8 mouse cellular contexts compared by ENCODE assay signal in genomic region chr7:126760956-126761355, GRCm38 (mm10). TPM values are rescaled to one million over a fixed set of nuclear protein-coding genes. Genes with fewer than 3 reads are reported as not detected.
DNase-seq lines count a peak whose midpoint lies in the region; ATAC-seq and TF ChIP-seq lines count a peak whose summit lies in the region.

No protein-coding gene starts in this region.

- no peaks in the 10 kb centered on the region for H3K9me3 ChIP-seq in neural tube, embryonic 11.5 days (ENCODE audit: control insufficient read depth, low read length)
- H3K9me3 ChIP-seq in limb, embryonic 12.5 days: no peaks in the 10 kb centered on the region
- H3K9me3 ChIP-seq in stomach, embryonic 15.5 days: no peaks in the 10 kb centered on the region

- no peaks in the 10 kb centered on the region for H3K27me3 ChIP-seq in neural tube, embryonic 11.5 days (ENCODE audit: control insufficient read depth, insufficient read depth, low read length)
- H3K27me3 ChIP-seq in limb, embryonic 12.5 days: no peaks in the 10 kb centered on the region
- no peaks in the 10 kb centered on the region for H3K27me3 ChIP-seq in stomach, embryonic 15.5 days (replicated peaks)
- H3K27me3 ChIP-seq in thymus, adult 2 months (ENCODE audit: control insufficient read depth, insufficient read depth, low read length): no peaks in the 10 kb centered on the region

- H3K4me2 ChIP-seq in neural tube, embryonic 11.5 days (ENCODE audit: low read depth): peak overlapping the region; percentile 96; the same call in 1 of the 2 replicates
- H3K4me2 ChIP-seq in limb, embryonic 12.5 days: peak overlapping the region; percentile 89
- peak overlapping the region; percentile 88 for H3K4me2 ChIP-seq in stomach, embryonic 15.5 days

- WGBS in neural tube, embryonic 11.5 days: 78% methylated on average over 4 of the region's 4 CpGs
- WGBS in limb, embryonic 12.5 days: 78% methylated on average over 4 of the region's 4 CpGs
- 40% methylated on average over 4 of the region's 4 CpGs for WGBS in stomach, embryonic 15.5 days
- WGBS in thymus, adult 2 months: 81% methylated on average over 4 of the region's 4 CpGs

- no peak overlapping the region for H3K9ac ChIP-seq in neural tube, embryonic 11.5 days (ENCODE audit: low read length)
- H3K9ac ChIP-seq in limb, embryonic 12.5 days (replicated peaks): no peak overlapping the region
- H3K9ac ChIP-seq in stomach, embryonic 15.5 days: 0 out of 2 replicates have a peak overlapping the region, but pooled peaks have one; percentile 6

- H3K27ac ChIP-seq in neural tube, embryonic 11.5 days (ENCODE audit: low read depth, low read length): no peak overlapping the region
- H3K27ac ChIP-seq in limb, embryonic 12.5 days: peak overlapping the region; percentile 84; the same call in 1 of the 2 replicates
- H3K27ac ChIP-seq in stomach, embryonic 15.5 days: peak overlapping the region; percentile 97
- H3K27ac ChIP-seq in thymus, adult 2 months (ENCODE audit: control insufficient read depth, insufficient read depth, low read length): no peak overlapping the region

- DNase-seq in adrenal gland, adult 8-10 months: peak; percentile 56
- no peak for DNase-seq in adrenal gland, adult 18-20 months (ENCODE audit: low spot score in 2 of 2)
- no peak for DNase-seq in neural tube, embryonic 11.5 days (ENCODE audit: low spot score)
- no peak for DNase-seq in neural tube, embryonic 10.5 days (ENCODE audit: extremely low spot score, low spot score)
- no peak for DNase-seq in left cerebral cortex, adult 8-10 months (ENCODE audit: low spot score in 2 of 2)
- no peak for DNase-seq in thymus, adult 2 months

- no peak for TF ChIP-seq POLR2A in thymus, adult 2 months (IDR thresholded peaks at IDR 0.05; ENCODE audit: control insufficient read depth, extremely low read depth, insufficient read depth, low read length, poor library complexity)

- H3K4me3 ChIP-seq in neural tube, embryonic 11.5 days (ENCODE audit: low read depth, low read length): no peak overlapping the region
- peak overlapping the region; percentile 77; the same call in 1 of the 2 replicates for H3K4me3 ChIP-seq in limb, embryonic 12.5 days (replicated peaks)
- peak overlapping the region; percentile 85 for H3K4me3 ChIP-seq in stomach, embryonic 15.5 days (replicated peaks)
- H3K4me3 ChIP-seq in thymus, adult 2 months (ENCODE audit: control insufficient read depth, insufficient read depth, low read length): no peak overlapping the region

- no peaks in the 10 kb centered on the region; the same call in 1 of the 2 replicates for H3K36me3 ChIP-seq in neural tube, embryonic 11.5 days (ENCODE audit: control insufficient read depth, insufficient read depth, low read length)
- H3K36me3 ChIP-seq in limb, embryonic 12.5 days: peaks cover 44% of the 10 kb centered on the region
- peaks cover 32% of the 10 kb centered on the region for H3K36me3 ChIP-seq in stomach, embryonic 15.5 days
- no peaks in the 10 kb centered on the region for H3K36me3 ChIP-seq in thymus, adult 2 months (ENCODE audit: control insufficient read depth, insufficient read depth, low read length)

- 0 out of 2 replicates have a peak, but pooled peaks cover 2% of the 10 kb centered on the region for H3K4me1 ChIP-seq in neural tube, embryonic 11.5 days (ENCODE audit: control insufficient read depth, insufficient read depth, low read length)
- H3K4me1 ChIP-seq in limb, embryonic 12.5 days (replicated peaks): peaks cover 8% of the 10 kb centered on the region
- H3K4me1 ChIP-seq in stomach, embryonic 15.5 days: peaks cover 40% of the 10 kb centered on the region
- peaks cover 11% of the 10 kb centered on the region for H3K4me1 ChIP-seq in thymus, adult 2 months (replicated peaks; ENCODE audit: control insufficient read depth, insufficient read depth, low read length)

- no peak for TF ChIP-seq CTCF in thymus, adult 2 months (IDR thresholded peaks at IDR 0.05; ENCODE audit: borderline replicate concordance, control insufficient read depth, extremely low read depth, insufficient read depth, low read length, poor library complexity)

- no peak for ATAC-seq in neural tube, embryonic 11.5 days (ENCODE audit: insufficient read depth, low FRiP score, low TSS enrichment)
- no peak for ATAC-seq in limb, embryonic 12.5 days (ENCODE audit: insufficient number of reproducible peaks, insufficient read depth, low FRiP score, low TSS enrichment, low read depth)
- ATAC-seq in stomach, embryonic 15.5 days (ENCODE audit: insufficient read depth, low FRiP score, low read depth): no peak

RNA-seq across cellular contexts. Expression of gene Mapk3, which starts 1.6 kb away (rescaled TPM):
- total RNA-seq in adrenal gland, adult 8-10 months (2022): 100 to 1,000 TPM; 117 to 195 (median 156) TPM
- total RNA-seq in adrenal gland, adult 18-20 months (2021): 100 to 1,000 TPM; 123 to 131 TPM
- 55.3 and 58.0 TPM in 2 replicates for polyA plus RNA-seq in neural tube, embryonic 11.5 days (2014; fragmentation: Nextera tagmentation; extraction: Ambion mirVana)
- 36.4 and 38.5 TPM in 2 replicates for polyA plus RNA-seq in limb, embryonic 12.5 days (2016; fragmentation: Nextera tagmentation; extraction: Ambion mirVana)
- 99.9 TPM in 2 replicates for polyA plus RNA-seq in stomach, embryonic 15.5 days (2015; fragmentation: Nextera tagmentation; extraction: Ambion mirVana)
- 100 to 1,000 TPM; 183 to 207 (median 190) TPM for total RNA-seq in left cerebral cortex, adult 8-10 months (2022)
- polyA plus RNA-seq in thymus, adult 2 months (2012; rRNA removed): 130 and 131 TPM in 2 replicates

RNA-seq across cellular contexts. Expression of gene Gdpd3, which starts 5.2 kb away (rescaled TPM):
- total RNA-seq in adrenal gland, adult 8-10 months (2022): 1 to 10 TPM; 1.8 to 9.2 (median 5.6) TPM
- total RNA-seq in adrenal gland, adult 18-20 months (2021): 1 to 10 TPM; 2.7 to 4.3 TPM
- polyA plus RNA-seq in neural tube, embryonic 11.5 days (2014; fragmentation: Nextera tagmentation; extraction: Ambion mirVana): 1.2 and 1.5 TPM in 2 replicates
- polyA plus RNA-seq in limb, embryonic 12.5 days (2016; fragmentation: Nextera tagmentation; extraction: Ambion mirVana): 1.3 and 2.4 TPM in 2 replicates
- 3.1 and 3.3 TPM in 2 replicates for polyA plus RNA-seq in stomach, embryonic 15.5 days (2015; fragmentation: Nextera tagmentation; extraction: Ambion mirVana)
- 1 to 10 TPM; 1.4 to 3.3 (median 2.3) TPM for total RNA-seq in left cerebral cortex, adult 8-10 months (2022)
- polyA plus RNA-seq in thymus, adult 2 months (2012; rRNA removed): 15.7 and 106 TPM in 2 replicates

RNA-seq across cellular contexts. Expression of gene Ypel3, which starts 15.8 kb away (rescaled TPM):
- total RNA-seq in adrenal gland, adult 8-10 months (2022): 100 to 1,000 TPM; 114 to 148 (median 125) TPM
- total RNA-seq in adrenal gland, adult 18-20 months (2021): 10 to 100 TPM; 93.7 to 95.0 TPM
- 115 and 121 TPM in 2 replicates for polyA plus RNA-seq in neural tube, embryonic 11.5 days (2014; fragmentation: Nextera tagmentation; extraction: Ambion mirVana)
- 104 and 126 TPM in 2 replicates for polyA plus RNA-seq in limb, embryonic 12.5 days (2016; fragmentation: Nextera tagmentation; extraction: Ambion mirVana)
- 81.9 and 93.0 TPM in 2 replicates for polyA plus RNA-seq in stomach, embryonic 15.5 days (2015; fragmentation: Nextera tagmentation; extraction: Ambion mirVana)
- 100 to 1,000 TPM; 256 to 289 (median 278) TPM for total RNA-seq in left cerebral cortex, adult 8-10 months (2022)
- 622 and 685 TPM in 2 replicates for polyA plus RNA-seq in thymus, adult 2 months (2012; rRNA removed)

RNA-seq across cellular contexts. Expression of gene Tbx6, which starts 20.3 kb away (rescaled TPM):
- under 1 TPM in 3 of 4 experiments, not detected in 1; 0.35 to 0.74 (median 0.56) TPM for total RNA-seq in adrenal gland, adult 8-10 months (2022)
- total RNA-seq in adrenal gland, adult 18-20 months (2021): under 1 TPM; 0.53 to 0.64 TPM
- polyA plus RNA-seq in neural tube, embryonic 11.5 days (2014; fragmentation: Nextera tagmentation; extraction: Ambion mirVana): 0.38 and 0.64 TPM in 2 replicates
- 0.50 and 0.68 TPM in 2 replicates for polyA plus RNA-seq in limb, embryonic 12.5 days (2016; fragmentation: Nextera tagmentation; extraction: Ambion mirVana)
- 0.46 and 0.66 TPM in 2 replicates for polyA plus RNA-seq in stomach, embryonic 15.5 days (2015; fragmentation: Nextera tagmentation; extraction: Ambion mirVana)
- under 1 TPM; 0.63 to 1.00 (median 0.84) TPM for total RNA-seq in left cerebral cortex, adult 8-10 months (2022)
- 25.0 and 37.9 TPM in 2 replicates for polyA plus RNA-seq in thymus, adult 2 months (2012; rRNA removed)

RNA-seq across cellular contexts. Expression of gene Ppp4c, which starts 31.3 kb away (rescaled TPM):
- total RNA-seq in adrenal gland, adult 8-10 months (2022): 100 to 1,000 TPM in 1 of 4 experiments, 10 to 100 TPM in 3; 85.9 to 100 (median 94.9) TPM
- 10 to 100 TPM; 75.4 to 85.9 TPM for total RNA-seq in adrenal gland, adult 18-20 months (2021)
- polyA plus RNA-seq in neural tube, embryonic 11.5 days (2014; fragmentation: Nextera tagmentation; extraction: Ambion mirVana): 318 and 344 TPM in 2 replicates
- 378 and 401 TPM in 2 replicates for polyA plus RNA-seq in limb, embryonic 12.5 days (2016; fragmentation: Nextera tagmentation; extraction: Ambion mirVana)
- 237 and 240 TPM in 2 replicates for polyA plus RNA-seq in stomach, embryonic 15.5 days (2015; fragmentation: Nextera tagmentation; extraction: Ambion mirVana)
- 10 to 100 TPM; 48.2 to 56.0 (median 51.2) TPM for total RNA-seq in left cerebral cortex, adult 8-10 months (2022)
- polyA plus RNA-seq in thymus, adult 2 months (2012; rRNA removed): 460 and 482 TPM in 2 replicates

Comparison
In these comparisons a context has a peak if more than half of its experiments do, and no peak if none do; other contexts are left out.
1. H3K27ac ChIP-seq: peak in limb, embryonic 12.5 days (single experiment) and stomach, embryonic 15.5 days (single experiment); none in neural tube, embryonic 11.5 days (single experiment) and thymus, adult 2 months (single experiment).
2. H3K4me3 ChIP-seq: peak in limb, embryonic 12.5 days (single experiment) and stomach, embryonic 15.5 days (single experiment); none in neural tube, embryonic 11.5 days (single experiment) and thymus, adult 2 months (single experiment).
3. Peak in every context shown above with its lines, with median percentiles within 50 percentile points of each other: H3K4me2 ChIP-seq.